Mouse (Mus musculus) T-helper 17 cell (primary cell): ENCODE data around the gene Rubcnl.

Source experiments
- in situ Hi-C, 2 experiments: fragments of 300-600 bp; cut with MboI, MseI; formaldehyde crosslinking; loops; 1 replicate in 1 of 2; 2 replicates in 1 of 2; pipeline ENCODE4 v1.15.1; 2025; ENCODE audit warnings: high pct_unique_total_duplicates in 2 of 2

Gene Rubcnl

DNA sequence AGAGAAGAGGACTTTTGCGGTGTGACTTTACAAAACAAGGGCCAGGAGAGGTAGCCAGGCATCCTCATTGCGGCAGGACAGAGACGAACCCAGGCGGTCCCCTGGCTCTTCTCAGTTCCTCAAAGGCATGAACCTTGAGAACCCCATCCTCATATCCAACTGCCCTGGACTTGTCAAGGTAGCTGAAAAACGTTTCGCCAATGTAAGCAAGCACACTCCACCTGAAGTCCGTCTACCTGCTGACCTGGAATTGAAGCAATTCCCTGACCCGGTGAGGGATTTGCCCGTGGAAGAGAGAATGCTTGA is 841 bp downstream of the Rubcnl start:
- in situ Hi-C loops: loop anchor here in 1 of 2 experiments (25.0 kb wide), 1 partner anchor 629 kb away; no protein-coding TSS in a partner anchor

DNA sequence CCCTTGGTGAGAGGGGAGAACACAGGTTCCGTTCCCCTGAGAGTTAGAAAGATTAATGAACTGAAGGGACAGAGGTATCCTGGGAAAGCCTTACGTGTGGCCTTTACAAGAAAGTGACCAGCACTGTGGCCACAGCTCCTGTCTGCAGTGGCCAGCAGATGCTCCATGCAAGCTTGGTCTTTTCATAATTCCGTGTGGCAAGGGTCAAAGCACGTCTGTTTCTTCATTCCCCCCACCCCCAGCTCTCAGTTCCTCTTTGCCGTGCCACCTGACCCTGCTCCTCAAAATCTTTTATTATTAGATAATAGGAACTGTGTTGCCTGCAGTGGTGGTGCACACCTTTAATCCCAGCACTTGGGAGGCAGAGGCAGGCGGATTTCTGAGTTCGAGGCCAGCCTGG is 1.4 kb downstream of the Rubcnl start:
- in situ Hi-C loops: loop anchor here in 1 of 2 experiments (25.0 kb wide), 1 partner anchor 630 kb away; no protein-coding TSS in a partner anchor

DNA sequence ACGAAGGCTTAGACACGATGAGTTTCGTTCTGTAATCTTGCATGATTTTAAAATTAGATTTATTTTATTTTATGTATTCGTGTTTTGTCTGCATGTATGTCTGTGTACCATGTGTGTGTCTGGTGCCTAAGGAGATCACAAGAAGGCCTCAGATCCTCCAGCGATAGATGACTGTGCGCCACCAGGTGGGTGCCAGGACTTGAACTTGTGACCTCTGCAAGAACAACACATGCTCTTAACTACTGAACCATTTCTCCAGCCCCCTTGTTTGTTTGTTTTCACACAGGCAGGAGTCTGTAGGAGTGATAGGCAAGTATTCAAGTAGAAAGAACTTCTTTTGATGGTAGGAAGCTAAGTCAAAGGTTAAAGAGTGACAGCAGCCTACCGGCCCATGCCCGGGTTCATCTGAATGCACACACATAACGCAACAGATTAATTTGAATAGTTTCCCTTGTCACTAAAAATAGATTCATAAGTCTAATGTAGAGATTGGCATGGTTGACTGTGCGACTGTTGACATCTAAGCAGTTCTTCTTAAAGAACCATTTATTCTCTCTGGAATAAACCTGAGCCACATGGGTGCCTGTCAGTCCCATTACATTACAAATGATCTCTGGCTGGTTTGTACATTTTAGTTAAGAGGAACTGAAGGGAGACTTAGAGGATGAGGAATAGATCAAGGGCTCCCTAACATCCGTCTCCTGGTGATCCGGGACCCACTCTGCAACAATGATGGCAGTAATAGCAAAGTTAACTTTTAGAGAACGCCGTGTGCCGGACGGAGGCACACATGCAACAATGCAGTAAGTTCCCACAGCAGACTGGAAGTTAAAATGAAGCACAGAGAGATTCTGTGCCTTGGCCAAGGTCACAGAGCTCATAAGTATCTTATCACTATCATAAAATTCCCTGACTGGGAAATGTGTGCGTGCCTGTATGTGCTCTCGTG is 2.3 kb downstream of the Rubcnl start:
- in situ Hi-C loops: loop anchor here in 1 of 2 experiments (25.0 kb wide), 1 partner anchor 631 kb away; no protein-coding TSS in a partner anchor

DNA sequence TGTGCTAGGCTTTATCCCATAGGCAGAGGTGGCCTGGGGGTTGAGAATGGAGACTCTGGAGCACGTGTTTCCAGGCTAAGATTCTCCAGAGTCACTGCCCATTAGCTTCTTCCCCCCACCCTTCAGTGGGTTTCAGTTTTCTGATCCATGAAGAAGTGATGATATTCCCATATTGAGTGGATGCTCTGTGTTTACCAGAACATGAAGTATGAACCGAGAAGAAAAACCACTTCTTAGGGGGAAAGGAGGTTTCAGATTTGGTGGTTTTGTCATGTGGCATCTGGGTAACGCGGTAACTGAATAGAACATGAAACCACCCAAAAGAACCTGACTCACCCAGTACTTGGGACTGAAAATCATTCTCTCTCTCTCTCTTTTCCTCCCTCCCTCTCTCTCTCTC is 3.0 kb downstream of the Rubcnl start:
- in situ Hi-C loops: loop anchor here in 1 of 2 experiments (25.0 kb wide), 1 partner anchor 632 kb away; no protein-coding TSS in a partner anchor

DNA sequence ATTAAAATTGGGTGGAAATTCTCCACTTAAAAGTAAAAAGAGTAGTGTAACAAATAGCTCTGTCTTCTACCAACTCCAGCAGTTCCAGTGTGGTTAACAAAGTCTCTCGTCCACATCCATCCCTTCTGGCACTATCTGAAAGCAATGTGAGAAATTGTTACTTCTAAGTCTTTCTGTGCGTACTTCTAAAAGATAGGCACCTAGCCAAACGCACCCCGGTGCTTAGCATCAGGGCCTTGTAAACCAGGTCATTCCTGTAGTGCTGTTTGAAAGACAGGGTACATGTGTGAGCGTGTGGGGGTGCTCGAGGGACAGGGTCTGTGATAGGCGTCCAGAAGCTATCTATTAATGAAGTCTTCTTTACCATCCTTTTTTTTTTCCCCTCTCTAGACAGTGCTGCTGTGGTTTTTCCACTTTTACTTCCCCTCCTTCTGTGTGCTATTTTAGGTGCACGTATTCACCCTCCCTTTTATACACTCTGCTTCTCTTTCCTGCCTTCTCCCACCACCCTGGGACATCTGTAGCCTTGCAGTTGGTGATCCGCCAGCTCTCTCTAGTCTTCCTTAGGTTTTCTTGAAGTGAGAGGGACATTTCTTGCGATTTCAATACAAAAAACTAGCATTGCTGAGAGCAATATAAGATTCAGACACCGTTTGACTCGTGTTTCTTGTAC is 4.9 kb downstream of the Rubcnl start:
- in situ Hi-C loops: loop anchor here in 1 of 2 experiments (25.0 kb wide), 1 partner anchor 633 kb away; no protein-coding TSS in a partner anchor

DNA sequence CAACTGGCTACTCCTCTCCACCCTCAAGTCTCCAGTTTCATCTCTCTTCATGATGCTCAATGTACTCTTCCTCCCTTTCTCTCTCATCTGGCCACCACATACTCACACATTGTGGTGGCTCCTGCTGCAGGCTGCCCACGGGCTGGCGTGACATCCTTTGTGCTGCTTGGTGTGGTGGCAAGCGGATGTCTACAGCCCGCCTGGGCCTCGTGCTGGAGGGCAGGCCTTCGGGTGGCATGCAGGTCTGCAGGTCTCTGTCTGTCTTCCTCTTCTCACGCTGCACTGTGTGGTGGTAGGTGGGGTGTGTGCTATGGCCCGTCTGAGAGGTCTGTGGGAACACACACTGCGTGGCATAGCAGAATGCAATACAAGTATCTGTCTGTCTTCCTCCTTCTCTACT is 6.7 kb downstream of the Rubcnl start:
- in situ Hi-C loops: loop anchor here in 1 of 2 experiments (25.0 kb wide), 1 partner anchor 635 kb away; no protein-coding TSS in a partner anchor

DNA sequence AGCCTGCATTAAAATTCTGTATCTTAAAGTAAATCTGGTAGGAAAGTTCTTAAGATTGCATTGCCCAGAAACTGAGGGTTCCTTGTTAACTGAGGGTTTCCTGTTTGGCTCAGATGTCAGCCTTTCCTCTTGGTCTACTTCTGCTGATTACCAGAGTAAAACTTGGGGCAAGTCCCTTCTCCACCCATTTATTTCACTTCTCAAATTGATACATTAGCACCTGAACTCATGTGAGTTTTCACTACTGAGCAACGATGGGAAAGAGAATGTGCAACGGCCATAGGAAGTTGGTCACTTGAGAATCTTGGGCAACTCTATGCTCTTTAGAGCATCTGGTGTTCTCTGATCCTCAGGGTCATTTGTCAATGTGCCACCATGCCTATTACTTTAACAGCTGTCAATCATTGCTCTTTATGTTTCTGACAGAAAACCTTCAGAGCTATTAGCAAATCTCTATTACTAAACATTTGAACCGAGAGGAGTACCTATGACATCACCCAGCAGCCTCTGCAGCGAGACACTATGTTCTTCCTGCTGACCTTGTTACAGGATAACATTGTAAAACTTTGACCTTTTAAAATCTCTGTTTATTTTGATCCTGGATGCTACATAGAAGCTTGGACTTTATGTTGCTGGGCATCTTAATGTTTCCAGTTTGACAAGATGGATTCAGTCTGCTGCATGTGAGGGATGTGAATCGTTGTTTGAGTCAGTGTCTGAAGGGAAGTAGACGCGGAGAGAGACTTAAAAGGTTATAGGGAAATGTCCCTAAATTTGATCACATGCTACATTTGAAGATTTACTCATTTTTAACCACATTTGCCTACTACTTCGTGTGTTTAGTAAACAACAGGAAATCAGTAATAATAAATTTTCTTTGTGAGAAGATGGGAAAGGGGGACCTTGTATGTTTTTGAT is 9.2 kb downstream of the Rubcnl start:
- in situ Hi-C loops: loop anchor here in 1 of 2 experiments (25.0 kb wide), 1 partner anchor 638 kb away; no protein-coding TSS in a partner anchor

DNA sequence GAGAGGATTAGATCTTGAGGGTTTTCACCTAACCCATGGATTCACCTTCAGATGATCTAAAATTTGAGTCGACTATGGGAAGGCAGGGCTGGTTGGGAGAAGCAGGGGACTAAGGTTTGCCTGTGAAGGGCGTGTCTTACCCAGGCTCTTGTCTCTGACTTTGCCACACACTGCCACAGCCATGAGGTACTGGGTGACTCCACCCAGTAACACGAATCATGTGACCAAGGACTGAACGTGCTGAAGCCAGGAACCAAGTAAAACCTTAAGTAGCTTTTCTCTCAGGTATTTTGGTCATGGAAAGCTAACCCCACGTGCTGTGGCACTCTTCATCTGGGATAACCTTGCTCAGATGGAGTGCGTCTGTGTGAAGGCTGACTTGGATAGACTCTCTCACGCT is 14.9 kb downstream of the Rubcnl start:
- in situ Hi-C loops: no loop called here

DNA sequence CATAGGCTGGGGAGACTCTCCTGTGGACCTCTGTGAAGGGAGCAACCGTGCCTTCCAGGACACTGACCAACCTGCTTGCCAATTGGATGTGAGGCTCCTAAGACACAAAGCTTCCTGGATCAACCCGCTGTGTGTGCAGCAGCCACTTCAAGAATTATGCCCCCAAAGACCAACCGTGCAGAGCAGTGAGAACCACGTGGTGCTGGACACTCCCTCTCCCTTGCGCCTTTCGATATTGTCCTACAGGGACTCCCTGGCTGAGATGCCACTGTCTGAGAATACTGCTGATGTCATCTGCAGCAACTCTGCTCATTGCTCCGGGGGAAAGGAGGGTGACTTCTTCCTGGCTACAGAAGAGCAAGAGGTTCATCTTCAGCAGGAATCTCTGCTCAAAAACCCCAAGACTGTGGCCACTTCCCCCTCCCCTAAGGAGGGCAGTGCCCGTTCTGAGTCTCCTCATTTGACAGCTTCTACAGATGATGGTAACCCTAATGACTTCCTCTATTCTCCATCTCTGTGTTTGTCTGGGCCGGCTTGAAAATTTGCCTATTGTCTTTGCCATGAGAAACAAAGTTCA is 16.3 kb downstream of the Rubcnl start:
- in situ Hi-C loops: no loop called here

DNA sequence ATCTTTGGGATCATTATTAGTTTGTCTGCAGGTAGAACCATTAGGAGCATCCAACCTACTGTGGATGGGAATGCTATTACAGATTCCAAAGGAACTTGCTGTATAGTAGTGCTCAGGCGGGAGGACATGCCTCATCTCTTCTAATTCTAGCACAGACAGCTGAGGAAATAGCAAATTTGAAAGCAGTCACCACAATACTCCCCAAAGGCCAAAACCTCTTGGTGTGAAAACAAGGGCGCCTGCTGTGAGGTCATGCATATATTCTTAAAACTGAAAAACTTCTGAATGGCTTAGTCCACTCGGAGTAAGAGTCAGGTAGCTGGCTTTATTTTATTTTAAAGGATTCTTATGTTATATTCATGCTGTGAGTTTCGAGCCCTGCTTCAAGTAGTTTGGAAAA is 16.9 kb downstream of the Rubcnl start:
- in situ Hi-C loops: no loop called here

DNA sequence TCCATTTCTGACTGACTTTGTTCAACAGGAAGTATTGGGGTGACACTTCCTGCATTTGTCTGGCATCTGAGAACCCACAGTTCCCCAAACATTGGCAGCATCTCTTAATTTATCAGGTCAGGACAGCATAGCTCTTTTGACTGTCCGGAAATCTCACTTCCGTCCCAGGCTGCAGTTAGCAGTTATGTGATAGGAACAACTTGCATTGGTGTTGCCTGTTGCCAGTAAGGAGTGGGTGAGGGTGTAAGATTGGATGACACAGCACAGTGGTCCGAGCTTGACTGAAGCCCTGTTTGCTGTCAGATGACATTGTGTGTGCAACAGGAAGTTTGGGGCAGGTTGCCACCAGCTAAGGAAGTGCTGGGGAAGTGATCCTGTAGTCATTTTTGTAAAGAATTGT is 18.4 kb downstream of the Rubcnl start:
- in situ Hi-C loops: no loop called here

DNA sequence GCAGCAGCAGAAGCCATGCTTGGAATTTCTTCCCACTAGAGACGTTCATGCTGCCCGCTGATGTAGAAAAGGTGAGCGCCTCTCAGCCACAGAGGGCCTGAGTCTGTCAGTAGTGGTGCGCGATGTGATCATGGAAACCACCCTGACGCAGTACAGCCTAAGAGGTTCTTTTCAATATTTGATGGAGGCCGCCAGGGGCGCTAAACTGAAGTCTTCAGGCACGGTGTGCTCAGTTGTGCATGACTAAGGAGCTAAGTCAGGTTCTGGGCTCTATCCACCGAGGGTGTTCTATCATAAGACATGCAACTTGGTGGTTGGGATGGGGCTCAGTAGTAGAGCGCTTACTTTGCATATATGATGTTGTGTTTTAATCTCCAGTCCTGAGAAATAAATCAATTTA is 19.6 kb downstream of the Rubcnl start:
- in situ Hi-C loops: no loop called here

DNA sequence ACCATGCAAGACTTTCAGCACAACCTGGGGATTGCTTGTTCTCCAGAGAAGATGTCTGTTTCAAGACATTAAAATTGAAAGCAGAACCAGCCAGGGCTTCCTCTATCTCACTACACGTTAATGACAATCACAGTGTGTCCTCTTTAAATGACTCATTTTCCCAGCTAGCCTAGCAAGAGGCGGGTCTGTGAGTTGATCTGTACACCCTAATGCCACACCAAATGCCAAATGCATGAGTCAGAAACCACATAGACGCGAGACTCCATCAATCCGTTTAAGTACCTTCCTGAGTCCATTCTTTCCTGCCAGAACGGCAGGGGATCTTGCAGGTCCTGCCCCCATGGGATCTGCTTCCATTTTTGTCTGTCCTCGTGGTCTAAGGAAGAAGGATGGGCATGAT is 29.4 kb downstream of the Rubcnl start:
- in situ Hi-C loops: no loop called here

DNA sequence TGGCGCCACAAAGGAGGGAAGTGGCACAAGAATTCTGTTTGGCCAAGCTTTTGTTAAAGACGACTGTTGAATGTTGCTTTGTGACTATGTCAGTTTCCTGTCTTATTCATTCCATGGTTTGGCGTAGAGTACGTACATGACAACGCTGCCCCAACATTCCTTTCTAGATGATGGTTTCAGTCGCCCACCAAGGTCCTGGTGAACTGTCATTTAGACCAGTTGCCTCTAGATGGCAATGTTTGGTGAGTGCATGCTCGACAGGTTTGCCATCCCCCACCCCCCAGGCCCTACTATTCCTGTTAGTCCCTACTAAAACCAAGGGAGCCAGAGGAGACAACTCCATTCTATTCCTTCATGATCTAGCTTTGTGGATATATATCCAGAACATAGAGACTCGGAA is 36.6 kb downstream of the Rubcnl start:
- in situ Hi-C loops: loop anchor here in 1 of 2 experiments (5.0 kb wide), 1 partner anchor 120 kb away; no protein-coding TSS in a partner anchor

DNA sequence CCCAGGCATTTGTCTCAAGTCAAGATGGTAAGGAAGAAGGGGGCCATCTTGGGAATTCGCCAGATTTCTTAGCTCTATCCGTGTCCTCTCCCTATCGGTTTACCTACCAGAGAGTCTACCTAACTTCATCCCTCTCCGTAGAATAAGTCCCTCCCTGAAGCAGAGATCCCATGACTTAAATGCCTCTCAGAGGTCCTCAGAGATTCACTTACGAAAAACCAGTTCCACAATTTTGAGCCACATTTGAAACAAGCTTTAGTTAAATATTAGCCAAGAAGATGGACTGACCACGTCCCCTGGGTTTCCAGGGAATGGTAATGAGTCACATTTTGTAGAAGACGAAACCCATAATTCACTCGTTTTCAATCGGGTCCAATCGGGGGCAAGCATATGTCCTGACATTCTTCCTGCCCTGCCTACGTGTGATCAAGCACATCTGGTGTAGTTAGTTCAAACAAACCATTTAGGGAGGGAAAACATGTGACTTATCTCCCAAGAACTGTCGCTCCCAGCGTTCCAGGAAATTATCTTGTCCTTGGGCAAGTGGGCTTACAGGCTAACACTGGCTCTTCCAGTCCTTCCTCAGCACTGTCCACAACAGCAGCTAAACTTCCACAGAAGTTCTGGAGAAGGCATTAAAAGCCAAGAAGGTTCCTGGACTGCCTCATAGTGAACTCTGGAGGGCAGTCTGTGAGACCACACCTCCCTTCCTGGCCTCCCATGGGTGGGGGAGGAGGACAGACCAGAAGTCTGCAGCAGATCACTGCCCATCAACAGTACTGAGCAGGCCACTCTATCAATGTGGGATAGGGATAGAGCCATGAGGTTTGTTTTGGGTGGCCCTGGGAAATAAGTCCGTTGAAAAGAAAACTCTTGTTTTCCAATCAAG is 38.9 kb downstream of the Rubcnl start:
- in situ Hi-C loops: loop anchor here in 1 of 2 experiments (5.0 kb wide), 1 partner anchor 118 kb away; no protein-coding TSS in a partner anchor

DNA sequence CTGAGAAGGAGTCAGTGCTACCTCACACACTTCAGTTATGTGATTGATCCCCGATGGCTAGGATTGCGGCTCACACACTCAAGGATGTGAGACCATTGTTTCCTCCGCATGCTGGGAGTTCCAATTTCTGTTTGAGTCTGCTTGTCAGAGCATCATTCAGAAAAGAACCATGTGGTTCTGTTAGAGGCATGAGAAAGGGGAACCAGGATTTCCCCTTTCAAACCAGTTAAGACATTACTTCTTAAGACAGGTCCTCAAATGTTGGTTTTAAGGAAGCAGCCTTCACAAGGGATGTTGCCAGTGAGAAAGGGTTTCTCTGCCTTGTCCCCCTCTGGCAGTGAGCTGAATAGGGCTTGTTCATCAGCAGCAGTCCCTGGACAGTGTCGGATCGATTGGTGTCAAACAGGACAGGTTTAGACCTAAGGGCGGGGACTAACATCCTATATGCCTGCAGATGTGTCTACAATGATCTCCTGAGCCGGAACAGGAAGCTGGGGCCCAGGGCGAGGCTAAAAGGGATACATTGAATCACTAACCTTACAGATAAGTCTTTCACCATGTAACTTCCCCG is 41.1 kb downstream of the Rubcnl start:
- in situ Hi-C loops: no loop called here

DNA sequence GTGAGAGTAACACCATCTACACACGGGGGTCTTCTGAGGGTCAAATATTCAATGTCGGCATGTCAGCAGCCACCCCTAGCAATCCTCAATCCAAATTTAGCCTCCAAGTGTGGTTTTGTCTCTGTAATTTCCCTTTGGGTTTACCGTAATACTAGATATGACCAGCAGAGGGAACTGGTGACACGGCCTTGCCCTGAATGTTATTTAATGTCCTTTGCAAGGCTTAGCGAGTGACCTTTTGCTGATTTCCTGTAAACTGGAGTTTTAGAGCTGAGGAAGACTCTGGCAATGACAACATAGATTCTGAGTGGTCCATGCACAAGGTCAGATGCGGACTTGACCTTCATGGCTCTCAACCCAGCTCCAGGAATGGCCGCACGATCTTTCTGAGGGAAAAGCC is 44.7 kb downstream of the Rubcnl start:
- in situ Hi-C loops: loop anchor here in 1 of 2 experiments (5.0 kb wide), 1 partner anchor 137 kb away; no protein-coding TSS in a partner anchor

DNA sequence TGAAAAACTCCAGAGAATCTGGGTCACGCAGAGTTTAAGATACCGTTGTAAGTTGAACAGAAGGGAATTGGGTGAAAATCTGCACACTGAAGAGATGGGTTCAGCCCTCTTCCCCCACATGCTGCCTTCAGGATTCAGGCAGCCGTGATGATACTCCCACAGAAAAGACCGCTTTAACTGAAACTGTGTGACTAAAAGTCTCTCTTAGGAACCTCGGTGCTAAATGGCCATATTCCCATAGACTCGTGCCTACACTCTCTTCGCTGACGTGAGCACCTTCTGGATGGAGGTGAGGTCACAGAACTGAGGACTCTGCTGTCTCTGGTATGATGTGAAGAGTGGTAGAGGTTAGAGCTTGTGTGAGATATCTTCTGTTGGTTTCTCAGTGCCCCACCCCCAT is 48.1 kb downstream of the Rubcnl start:
- in situ Hi-C loops: loop anchor here in 1 of 2 experiments (5.0 kb wide), 1 partner anchor 133 kb away; no protein-coding TSS in a partner anchor

DNA sequence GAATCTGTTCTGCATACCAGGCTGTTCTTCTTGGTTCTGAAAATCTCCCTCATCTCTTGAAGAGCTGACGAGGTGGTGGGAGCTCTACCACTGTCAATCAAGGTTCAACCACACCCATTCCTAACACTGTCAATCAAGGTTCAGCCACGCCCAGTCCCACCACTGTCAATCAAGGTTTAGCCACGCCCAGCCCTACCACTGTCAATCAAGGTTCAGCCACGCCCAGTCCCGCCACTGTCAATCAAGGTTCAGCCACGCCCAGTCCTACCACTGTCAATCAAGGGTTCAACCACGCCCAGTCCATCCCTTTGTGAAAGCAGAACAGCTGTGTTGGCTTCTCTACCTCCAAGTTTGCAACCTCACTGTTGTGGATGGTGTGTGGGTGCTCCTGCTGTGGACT is 48.7 kb downstream of the Rubcnl start:
- in situ Hi-C loops: loop anchor here in 1 of 2 experiments (5.0 kb wide), 1 partner anchor 133 kb away; no protein-coding TSS in a partner anchor
